Mouse (Mus musculus): ENCODE results near the gene Cx3cr1. TPM values are rescaled to one million over a fixed set of nuclear protein-coding genes. Genes with fewer than 3 reads are reported as not detected.

Cx3cr1 gene
- polyA plus RNA-seq, 1 experiment from 2014 or later = 0.75 TPM

DNA sequence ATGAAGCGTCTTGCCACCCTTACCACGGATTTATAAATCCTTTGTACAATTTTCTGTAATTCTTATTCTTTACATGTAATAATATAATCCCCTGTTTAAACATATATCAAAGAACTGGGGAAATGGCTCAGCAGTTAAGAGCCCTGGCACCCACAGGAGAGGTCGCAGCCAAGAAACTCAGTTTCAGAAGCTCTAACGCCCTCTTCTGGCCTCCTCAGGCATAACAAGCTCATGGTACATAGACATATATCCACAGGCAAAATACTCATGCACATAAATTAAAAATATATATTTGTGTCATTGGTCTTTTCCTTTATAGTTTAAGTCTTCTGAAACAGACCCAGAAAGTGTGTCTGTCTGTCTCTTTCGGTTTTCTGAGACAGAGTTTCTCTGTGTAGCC lies 95.1 kb downstream of the Cx3cr1 start:
- WGBS (ENCODE audit: missing documents) = 89% methylated on average over 5 of the region's 5 CpGs
- peaks cover 45% of the 10 kb centered on the region for H3K79me2 ChIP-seq (ENCODE audit: inconsistent target)
- peaks cover 44% of the 10 kb centered on the region for H3K36me3 ChIP-seq (ENCODE audit: inconsistent target)

DNA sequence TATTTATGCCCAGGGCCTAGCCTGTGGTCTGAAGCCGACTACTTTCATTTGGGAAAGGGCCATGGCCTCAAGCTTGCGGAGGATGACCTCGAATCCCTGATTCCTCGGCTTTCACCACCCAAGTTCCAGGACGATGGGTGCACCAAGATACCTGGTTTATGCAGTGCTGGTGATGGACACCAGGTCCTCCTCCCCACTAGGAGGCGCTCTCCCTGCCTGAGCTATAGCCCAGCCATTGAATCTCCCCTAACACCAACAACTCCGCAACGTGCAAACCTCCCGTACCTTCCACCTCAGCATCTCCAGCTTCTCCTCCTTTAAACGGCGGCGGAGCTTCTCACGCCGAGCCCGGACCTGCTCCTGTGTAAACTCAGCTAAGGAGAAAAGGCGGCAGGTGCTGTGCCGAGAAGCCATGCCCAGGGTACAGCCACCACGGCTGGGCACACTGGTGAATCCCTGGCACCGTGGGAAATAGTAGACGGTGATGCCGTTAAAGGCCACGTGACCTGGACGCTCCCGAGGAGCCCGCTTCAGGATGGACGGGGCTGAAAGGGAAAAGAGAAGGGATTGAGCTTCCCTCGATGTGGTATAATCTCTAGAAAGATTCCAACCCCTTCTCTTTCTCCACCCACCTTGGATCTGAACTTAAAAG lies 95.7 kb downstream of the Cx3cr1 start:
- WGBS (ENCODE audit: missing documents) = 94% methylated on average over 27 of the region's 27 CpGs
- Histone ChIP-seq H3K79me2 (ENCODE audit: inconsistent target) (peaks cover 39% of the 10 kb centered on the region), H3K27ac (no peak overlapping the region), H3K4me3 (ENCODE audit: inconsistent target) (no peak overlapping the region), H3K36me3 (ENCODE audit: inconsistent target) (peaks cover 44% of the 10 kb centered on the region)

More for the DNA sequence above, 95.1 kb downstream of the Cx3cr1 start:
- Histone ChIP-seq H3K4me3 (ENCODE audit: inconsistent target) (no peak overlapping the region), H3K27ac (no peak overlapping the region)

DNA sequence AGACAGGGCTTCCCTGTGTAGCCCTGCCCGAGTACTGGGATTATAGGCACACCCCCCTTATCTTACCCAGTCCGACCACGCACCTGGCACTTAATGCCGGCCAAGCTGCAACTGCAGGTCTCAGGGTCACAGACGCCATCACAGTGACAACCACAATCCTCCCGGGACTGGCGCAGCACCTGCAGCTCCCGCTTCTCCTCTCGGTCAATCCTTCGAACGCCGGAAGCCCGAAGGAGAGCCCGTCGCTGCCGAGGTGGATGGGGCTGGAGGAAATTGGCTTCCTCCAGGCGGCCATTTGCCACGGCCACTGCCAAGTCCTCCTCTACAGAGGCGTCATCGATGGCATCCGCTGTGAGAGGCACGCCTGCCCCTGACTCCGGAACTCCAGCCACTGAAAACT lies 96.4 kb downstream of the Cx3cr1 start:
- Histone ChIP-seq H3K36me3 (ENCODE audit: inconsistent target) (peaks cover 44% of the 10 kb centered on the region), H3K27ac (no peak overlapping the region), H3K79me2 (ENCODE audit: inconsistent target) (peaks cover 32% of the 10 kb centered on the region), H3K4me3 (ENCODE audit: inconsistent target) (no peak overlapping the region)
- WGBS (ENCODE audit: missing documents) = 95% methylated on average over 22 of the region's 23 CpGs

DNA sequence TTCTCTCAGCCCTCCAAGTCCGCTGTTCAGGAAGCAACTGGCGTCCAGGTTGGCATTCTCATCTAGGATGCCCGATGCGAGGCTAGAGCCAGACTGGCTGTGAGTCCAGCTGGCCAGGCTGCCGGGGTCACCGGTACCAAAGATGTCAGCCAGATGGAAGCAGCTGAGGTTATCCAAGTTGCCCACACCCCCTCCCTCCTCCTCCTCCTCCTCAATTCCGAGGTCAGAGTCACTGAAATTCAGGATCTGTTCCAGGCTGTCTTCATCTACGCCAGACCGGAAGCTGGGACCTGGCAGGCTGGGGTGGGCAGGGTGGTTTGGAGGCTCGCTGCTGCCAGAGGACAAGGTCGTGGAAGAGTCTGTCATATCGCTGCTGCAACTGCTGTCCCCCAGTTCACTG lies 97.1 kb downstream of the Cx3cr1 start:
- WGBS (ENCODE audit: missing documents) = 94% methylated on average over 12 of the region's 12 CpGs

DNA sequence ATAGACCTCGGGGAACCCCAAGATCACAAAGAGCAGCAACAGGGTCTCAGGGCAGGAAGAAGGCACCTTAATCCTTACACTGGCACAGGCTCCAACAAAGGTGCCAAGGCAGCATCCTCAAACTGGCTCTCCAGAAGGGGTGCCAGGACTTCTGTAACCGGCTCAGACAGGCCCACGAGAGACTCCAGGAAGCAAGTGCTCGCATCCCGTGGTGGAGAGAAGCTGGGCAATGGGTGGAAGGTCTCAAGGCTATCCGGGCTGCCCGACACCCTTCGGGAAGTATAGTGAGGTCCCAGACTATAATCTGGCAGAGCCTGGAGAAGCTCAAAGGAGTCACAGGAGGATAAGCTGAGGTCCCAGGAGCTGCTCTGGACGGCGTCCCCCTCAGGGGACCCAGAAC lies 97.5 kb downstream of the Cx3cr1 start:
- Histone ChIP-seq H3K79me2 (ENCODE audit: inconsistent target) (peaks cover 21% of the 10 kb centered on the region; the same call in 1 of the 2 replicates), H3K4me3 (ENCODE audit: inconsistent target) (no peak overlapping the region), H3K36me3 (ENCODE audit: inconsistent target) (peaks cover 44% of the 10 kb centered on the region), H3K27ac (no peak overlapping the region)
- 94% methylated on average over 10 of the region's 10 CpGs for WGBS (ENCODE audit: missing documents)

More for the DNA sequence above, 97.1 kb downstream of the Cx3cr1 start:
- peaks cover 44% of the 10 kb centered on the region for H3K36me3 ChIP-seq (ENCODE audit: inconsistent target)
- H3K27ac ChIP-seq = no peak overlapping the region
- peaks cover 25% of the 10 kb centered on the region; the same call in 1 of the 2 replicates for H3K79me2 ChIP-seq (ENCODE audit: inconsistent target)
- no peak overlapping the region for H3K4me3 ChIP-seq (ENCODE audit: inconsistent target)

DNA sequence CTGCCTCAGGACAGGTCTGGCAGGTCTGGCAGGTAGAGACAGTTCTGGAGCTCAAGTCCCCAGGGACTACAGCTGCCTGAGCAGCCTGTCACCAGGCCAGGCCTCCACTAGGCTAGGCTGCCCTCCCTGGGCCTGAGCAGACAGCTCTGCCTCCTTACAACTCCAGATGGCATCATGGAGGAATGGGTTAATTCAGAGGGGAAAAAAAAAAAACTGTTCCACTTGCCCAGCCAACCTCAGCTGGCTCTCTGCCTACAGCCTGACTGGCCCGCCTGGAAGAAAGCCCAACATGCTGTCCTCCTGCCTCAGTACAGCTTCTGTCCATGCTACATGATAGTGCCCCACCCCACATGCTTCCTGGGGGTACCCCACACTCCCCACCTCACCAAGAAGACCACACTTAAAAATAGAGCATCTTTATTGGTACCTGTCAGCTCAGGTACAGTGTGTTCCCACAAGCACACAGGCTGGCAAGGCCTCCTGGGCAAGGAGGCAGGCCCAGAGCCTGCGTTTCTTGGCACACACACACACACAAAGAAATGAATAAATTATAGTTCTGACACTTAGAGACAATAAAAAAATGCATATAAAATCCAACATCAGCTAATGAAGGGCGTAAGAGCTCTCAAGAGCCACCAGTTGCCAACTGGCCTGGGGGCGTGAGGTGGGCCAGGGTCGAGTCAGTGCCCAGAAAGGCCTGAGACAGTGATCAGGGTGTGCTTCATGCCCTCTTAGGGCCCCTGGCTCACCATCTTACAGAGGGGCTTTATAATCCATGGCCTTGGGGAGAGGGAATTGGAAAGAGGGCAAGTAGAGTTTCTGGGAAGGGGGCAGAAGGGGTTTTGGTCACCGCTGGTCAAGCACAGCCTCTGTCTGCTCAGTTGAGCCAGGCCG lies 98.7 kb downstream of the Cx3cr1 start:
- peaks cover 44% of the 10 kb centered on the region for H3K36me3 ChIP-seq (ENCODE audit: inconsistent target)
- peaks cover 9% of the 10 kb centered on the region; the same call in 1 of the 2 replicates for H3K79me2 ChIP-seq (ENCODE audit: inconsistent target)
- no peak overlapping the region for H3K4me3 ChIP-seq (ENCODE audit: inconsistent target)
- no peak overlapping the region for H3K27ac ChIP-seq
- 82% methylated on average over 7 of the region's 7 CpGs for WGBS (ENCODE audit: missing documents)

DNA sequence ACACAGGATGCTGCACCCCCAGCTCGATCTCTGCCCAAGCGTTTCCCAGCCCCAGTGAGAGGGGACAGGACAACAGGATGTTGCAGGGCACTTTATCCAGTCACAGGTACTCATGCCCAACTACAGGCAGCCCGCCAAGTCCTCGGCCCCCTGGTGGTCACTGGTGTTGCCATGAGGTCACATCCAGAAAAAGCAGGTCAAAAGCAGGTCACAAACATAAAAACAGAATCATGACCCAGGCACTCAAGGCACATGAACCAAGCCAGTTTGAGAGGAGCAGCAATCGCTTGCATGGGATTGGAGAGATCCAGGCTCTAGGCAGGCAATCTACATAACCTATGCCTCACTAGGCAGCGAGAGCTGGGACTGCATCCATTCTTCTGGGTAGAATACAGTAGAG lies 99.5 kb downstream of the Cx3cr1 start:
- peaks cover 2% of the 10 kb centered on the region; the same call in 1 of the 2 replicates for H3K79me2 ChIP-seq (ENCODE audit: inconsistent target)
- peaks cover 41% of the 10 kb centered on the region for H3K36me3 ChIP-seq (ENCODE audit: inconsistent target)
- no peak overlapping the region for H3K27ac ChIP-seq
- H3K4me3 ChIP-seq (ENCODE audit: inconsistent target) = no peak overlapping the region
- 65% methylated on average over 6 of the region's 6 CpGs for WGBS (ENCODE audit: missing documents)

DNA sequence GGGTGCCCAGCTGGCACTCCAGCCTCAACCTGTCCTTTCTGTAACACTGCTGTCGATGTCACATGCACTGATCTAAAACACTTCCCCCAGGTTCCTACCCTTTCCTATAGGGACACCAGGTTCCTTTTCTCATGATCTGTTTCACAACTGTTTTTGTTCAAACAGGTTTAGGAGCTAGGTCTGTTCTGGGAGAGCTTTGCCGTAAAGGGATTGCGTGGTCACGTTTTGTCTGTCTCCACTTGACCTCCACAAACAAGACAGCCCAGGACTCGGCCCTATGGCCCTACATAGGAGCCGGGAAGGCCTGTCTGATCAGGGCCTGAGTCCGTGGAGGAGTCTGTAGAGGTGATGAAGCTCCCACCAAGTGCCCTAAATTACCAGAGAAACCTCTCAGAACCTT lies 99.9 kb downstream of the Cx3cr1 start:
- H3K36me3 ChIP-seq (ENCODE audit: inconsistent target) = peaks cover 37% of the 10 kb centered on the region
- no peak overlapping the region for H3K27ac ChIP-seq
- no peak overlapping the region for H3K4me3 ChIP-seq (ENCODE audit: inconsistent target)
- no peaks in the 10 kb centered on the region for H3K79me2 ChIP-seq (ENCODE audit: inconsistent target)
- 92% methylated on average over 7 of the region's 7 CpGs for WGBS (ENCODE audit: missing documents)

DNA sequence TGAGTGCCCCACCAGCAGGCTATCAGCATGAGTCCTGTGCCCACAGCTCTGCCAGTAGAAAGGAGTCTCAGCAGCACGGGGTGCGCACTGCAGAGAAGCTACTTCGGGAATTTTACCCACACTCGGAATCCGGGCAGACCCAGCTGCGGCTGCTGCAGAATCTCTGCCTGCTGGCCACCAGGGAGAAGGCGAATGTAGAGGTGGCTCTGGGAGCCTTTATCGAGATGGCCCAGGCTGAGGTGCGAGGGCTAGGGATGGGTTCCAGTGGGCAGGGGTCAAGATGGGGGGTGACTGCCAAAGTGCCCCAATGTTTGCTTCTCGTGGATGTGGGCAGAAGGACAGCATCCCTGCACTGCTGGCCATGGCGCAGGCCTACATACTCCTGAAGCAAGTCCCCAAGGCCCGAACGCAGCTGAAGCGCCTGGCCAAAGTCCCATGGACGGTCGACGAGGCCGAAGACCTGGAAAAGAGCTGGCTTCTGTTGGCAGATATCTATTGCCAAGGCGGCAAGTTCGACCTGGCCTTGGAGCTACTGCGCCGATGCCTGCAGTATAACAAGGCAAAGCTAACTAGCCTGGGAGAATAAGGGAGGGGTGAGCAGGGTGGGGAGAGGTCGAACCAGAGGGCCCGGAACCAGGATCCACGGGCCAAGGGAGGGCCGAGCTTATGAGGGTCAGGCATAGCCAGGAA lies 103.3 kb downstream of the Cx3cr1 start:
- H3K36me3 ChIP-seq (ENCODE audit: inconsistent target) = 0 out of 2 replicates have a peak, but pooled peaks cover 2% of the 10 kb centered on the region
- no peak overlapping the region for H3K27ac ChIP-seq
- WGBS (ENCODE audit: missing documents) = 95% methylated on average over 26 of the region's 26 CpGs
- H3K79me2 ChIP-seq (ENCODE audit: inconsistent target) = no peaks in the 10 kb centered on the region
- H3K4me3 ChIP-seq (ENCODE audit: inconsistent target) = no peak overlapping the region

DNA sequence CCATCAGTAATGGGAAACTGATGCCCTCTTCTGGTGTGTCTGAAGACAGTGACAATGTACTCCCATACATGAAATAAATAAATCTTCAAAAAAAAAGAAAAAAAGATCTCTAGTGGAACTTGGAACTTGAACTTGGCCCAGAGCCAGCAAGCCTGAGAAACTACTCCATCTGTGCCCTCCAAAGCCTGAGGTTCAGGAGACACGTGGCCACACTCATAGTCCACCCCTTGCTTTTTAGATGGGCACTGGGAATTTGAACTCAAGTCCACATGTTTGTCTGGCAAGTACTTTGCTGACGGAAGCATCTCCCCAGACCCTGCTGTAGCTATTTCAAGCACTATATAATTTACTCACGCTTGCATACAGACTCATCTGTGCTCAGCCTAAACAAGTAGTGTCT lies 104.5 kb downstream of the Cx3cr1 start:
- Histone ChIP-seq H3K36me3 (ENCODE audit: inconsistent target) (no peaks in the 10 kb centered on the region), H3K79me2 (ENCODE audit: inconsistent target) (no peaks in the 10 kb centered on the region), H3K4me3 (ENCODE audit: inconsistent target) (no peak overlapping the region), H3K27ac (no peak overlapping the region)
- WGBS (ENCODE audit: missing documents) = 80% methylated on average over 3 of the region's 3 CpGs

DNA sequence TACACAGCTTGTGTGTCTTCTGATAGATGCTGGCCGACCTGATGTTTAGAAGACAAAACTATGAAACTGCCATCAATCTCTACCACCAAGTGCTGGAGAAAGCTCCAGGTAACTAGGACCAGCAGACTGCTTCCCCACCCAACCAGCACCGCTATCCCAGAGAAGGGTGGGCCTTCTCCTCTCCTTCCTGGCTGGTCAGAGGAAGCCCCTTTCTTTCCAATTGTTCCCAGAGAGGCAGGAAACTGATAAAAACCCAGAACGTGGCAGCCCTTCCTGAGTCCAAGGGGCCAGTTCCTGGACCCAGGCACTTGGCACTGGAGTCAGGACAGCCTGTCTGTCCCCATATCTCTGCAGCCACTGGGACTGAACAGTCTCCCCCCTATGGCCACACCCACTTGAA lies 105.5 kb downstream of the Cx3cr1 start:
- Histone ChIP-seq H3K27ac (no peak overlapping the region), H3K4me3 (ENCODE audit: inconsistent target) (no peak overlapping the region), H3K36me3 (ENCODE audit: inconsistent target) (no peaks in the 10 kb centered on the region), H3K79me2 (ENCODE audit: inconsistent target) (no peaks in the 10 kb centered on the region)
- WGBS (ENCODE audit: missing documents) = 72% methylated on average over 3 of the region's 3 CpGs

DNA sequence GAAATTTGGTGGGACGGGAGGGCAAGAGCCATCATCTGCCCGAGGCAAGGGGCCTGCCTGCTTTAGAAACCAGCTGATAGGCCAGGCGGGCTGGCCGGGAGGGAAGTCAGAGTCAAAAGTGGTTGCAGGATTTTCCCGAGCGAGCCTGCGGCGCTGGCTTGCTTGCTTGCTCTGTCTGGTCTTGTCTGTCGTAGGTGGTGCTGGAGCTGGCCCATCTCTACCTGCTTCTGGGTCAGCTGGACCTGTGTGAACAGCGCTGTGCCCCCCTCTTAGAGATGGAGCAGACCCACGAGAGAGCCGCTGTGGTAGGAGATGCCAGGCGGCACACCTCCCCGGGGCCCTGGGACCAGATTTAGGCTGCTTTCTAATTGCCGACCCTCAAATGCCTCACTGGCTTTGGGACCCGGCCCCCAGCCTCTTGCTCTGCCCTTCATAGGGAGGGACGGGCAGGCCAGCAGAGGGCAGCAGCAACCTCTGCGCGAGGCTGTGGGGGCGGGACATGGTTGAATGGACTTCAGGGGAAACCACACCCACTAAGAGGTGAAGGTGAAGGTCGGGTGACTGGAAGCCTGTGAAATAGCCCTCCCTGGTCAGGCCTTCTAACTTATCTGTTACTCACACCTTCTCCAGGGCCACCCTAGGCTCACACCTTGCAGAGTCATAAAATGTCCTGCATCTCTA lies 106.6 kb downstream of the Cx3cr1 start:
- WGBS (ENCODE audit: missing documents) = 35% methylated on average over 21 of the region's 21 CpGs
- no peak overlapping the region for H3K27ac ChIP-seq
- H3K79me2 ChIP-seq (ENCODE audit: inconsistent target) = no peaks in the 10 kb centered on the region
- H3K4me3 ChIP-seq (ENCODE audit: inconsistent target) = no peak overlapping the region
- no peaks in the 10 kb centered on the region for H3K36me3 ChIP-seq (ENCODE audit: inconsistent target)

DNA sequence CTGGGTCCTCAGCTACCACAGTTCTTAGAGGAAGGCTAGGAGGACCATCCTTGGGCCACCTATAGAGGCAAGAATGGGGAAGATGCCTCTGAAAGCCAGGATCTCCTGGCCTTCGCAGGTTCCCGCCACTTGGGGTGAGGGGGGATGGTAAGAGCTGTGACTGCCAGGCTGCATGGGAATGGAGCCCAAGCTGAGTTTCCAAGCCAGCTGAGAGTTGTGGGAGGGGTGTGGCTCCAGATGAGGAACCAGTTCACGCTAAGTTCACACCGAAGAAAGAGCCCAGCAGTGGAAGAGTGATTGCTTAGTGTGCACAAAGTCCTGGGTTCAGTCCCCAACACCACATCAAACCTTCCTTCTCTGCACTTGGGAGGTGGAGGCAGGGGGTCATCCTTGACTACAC lies 107.5 kb downstream of the Cx3cr1 start:
- WGBS (ENCODE audit: missing documents) = 53% methylated on average over 4 of the region's 4 CpGs
- Histone ChIP-seq H3K36me3 (ENCODE audit: inconsistent target) (no peaks in the 10 kb centered on the region), H3K27ac (no peak overlapping the region), H3K4me3 (ENCODE audit: inconsistent target) (no peak overlapping the region), H3K79me2 (ENCODE audit: inconsistent target) (no peaks in the 10 kb centered on the region)

DNA sequence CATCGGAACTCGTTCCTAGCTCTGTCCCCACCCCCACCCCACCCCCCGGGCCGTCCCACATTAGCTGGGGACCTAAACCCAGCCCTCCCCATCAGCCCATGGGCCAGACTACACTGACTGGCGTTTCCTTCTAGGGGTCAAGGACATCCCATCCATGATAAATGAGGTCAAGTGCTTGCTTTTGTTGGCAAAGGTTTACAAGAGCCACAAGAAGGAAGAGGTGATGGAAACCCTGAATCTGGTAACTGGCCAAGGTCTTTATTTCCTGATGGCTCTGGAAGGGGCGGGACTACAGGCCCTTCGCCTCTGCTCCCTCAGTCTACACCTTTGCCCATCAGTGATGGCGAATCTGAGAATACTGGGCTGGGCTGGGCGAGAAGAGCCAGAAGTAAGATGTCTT lies 110.8 kb downstream of the Cx3cr1 start:
- no peaks in the 10 kb centered on the region for H3K79me2 ChIP-seq (ENCODE audit: inconsistent target)
- H3K4me3 ChIP-seq (ENCODE audit: inconsistent target) = no peak overlapping the region
- H3K36me3 ChIP-seq (ENCODE audit: inconsistent target) = no peaks in the 10 kb centered on the region
- no peak overlapping the region for H3K27ac ChIP-seq
- 84% methylated on average over 9 of the region's 9 CpGs for WGBS (ENCODE audit: missing documents)
